Mouse (Mus musculus) heart, adult 2 months (tissue): ENCODE measurements at regions not wholly inside any gene's neighbourhood (a gene's known extent, or its start where the extent isn't known, plus 50 kb on each side); places are given as distances from the start of the nearest gene placed in this dataset.

Experiments
- CTCF ChIP-seq: fragments of 200-600 bp; IDR thresholded peaks from 2 replicates; pipeline ENCODE4 v1.8.1; 2022; ENCODE audit warnings: antibody characterized with exemption, mild to moderate bottlenecking, moderate library complexity
- EP300 ChIP-seq: fragments of 200-500 bp; IDR thresholded peaks from 2 replicates; pipeline ENCODE4 v1.6.1; 2011; ENCODE audit warnings: low read depth, low read length, control low read depth; ENCODE audit not compliant: insufficient read depth
- POLR2A ChIP-seq: fragments of 200-500 bp; IDR thresholded peaks from 2 replicates; pipeline ENCODE4 v1.6.1; 2011; ENCODE audit warnings: mild to moderate bottlenecking, low read depth, low read length, control low read depth; ENCODE audit not compliant: insufficient read depth

- no peak for TF ChIP-seq CTCF
- TF ChIP-seq EP300 = no peak
- no peak for TF ChIP-seq POLR2A
Measured at GRCm38 (mm10) chr15:7623026-7623425, 187.6 kb upstream of the Gdnf start.
